Comparison of ENCODE assay signal across 8 mouse cellular contexts in genomic region chr9:22138480-22138879, GRCm38 (mm10). TPM values are rescaled to one million over a fixed set of nuclear protein-coding genes. Genes with fewer than 3 reads are reported as not detected.
DNase-seq lines count a peak whose midpoint lies in the region; ATAC-seq and TF ChIP-seq lines count a peak whose summit lies in the region.
"Had no signal": no experiment of that assay in that cellular context is flagged by ENCODE, and none has a peak within 500 bp of the region (broad histone marks: within the 10 kb centered on the region; RNA-seq: fewer than 3 reads in every experiment).

No protein-coding gene starts in this region.

- no peak for ATAC-seq in inflammation-experienced regulatory T-cells, adult 6 months

- no peak overlapping the region for H3K27ac ChIP-seq in left cerebral cortex, adult 2 months
- H3K27ac ChIP-seq in CH12.LX (ENCODE audit: insufficient read depth, low read depth) = no peak overlapping the region
- no peak overlapping the region for H3K27ac ChIP-seq in bone marrow, adult 2 months (ENCODE audit: control insufficient read depth, insufficient read depth, low read depth, low read length, poor library complexity)

- H3K36me3 ChIP-seq in CH12.LX (replicated peaks in 1 of 2; ENCODE audit: control insufficient read depth in 1 of 2, insufficient read depth in 1 of 2, low read length in 1 of 2) = no peaks in the 10 kb centered on the region

- WGBS in bone marrow, adult 2 months = 28% methylated on average over 2 of the region's 2 CpGs

- TF ChIP-seq RAD21 in CH12.LX (IDR thresholded peaks at IDR 0.05; ENCODE audit: low read depth, low read length) = peak; percentile 23

- peaks cover 11% of the 10 kb centered on the region for H3K9me3 ChIP-seq in CH12.LX (replicated peaks; ENCODE audit: low read length)

- H3K4me1 ChIP-seq in CH12.LX (ENCODE audit: control insufficient read depth in 1 of 2, insufficient read depth in 2 of 2) = peaks cover under 1 to 1% of the 10 kb centered on the region in 2 experiments; a peak in 3 of 4 replicates
- peaks cover 3% of the 10 kb centered on the region for H3K4me1 ChIP-seq in bone marrow, adult 2 months (ENCODE audit: control insufficient read depth, insufficient read depth, low read length)

- dilution Hi-C loops in CH12.LX (cut with MboI; ENCODE audit: extremely low pct_ligation_motif_present, extremely low pct_unique_long_range_greater_than_20kb, low sequenced_read_pairs) = no loop called here

- TF ChIP-seq CTCF in left cerebral cortex, adult 2 months (IDR thresholded peaks at IDR 0.05) = peak; percentile 90
- peak; percentile 69 to 90 for TF ChIP-seq CTCF in CH12.LX (conservative IDR thresholded peaks at IDR 0.05 in 1 of 2, IDR thresholded peaks at IDR 0.05 in 1 of 2; ENCODE audit: low read depth in 2 of 2, low read length in 2 of 2)
- TF ChIP-seq CTCF in bone marrow, adult 2 months (IDR thresholded peaks at IDR 0.05; ENCODE audit: control insufficient read depth, insufficient read depth, low read length) = peak; percentile 87

- TF ChIP-seq POLR2A in CH12.LX (IDR thresholded peaks at IDR 0.05; ENCODE audit: low read depth, low read length) = no peak
- TF ChIP-seq POLR2A in bone marrow, adult 2 months (IDR thresholded peaks at IDR 0.05; ENCODE audit: borderline replicate concordance, control insufficient read depth, low read depth, low read length) = no peak

- in situ Hi-C loops in CH12.LX (cut with MboI; ENCODE audit: low pct_ligation_motif_present, low pct_unique_long_range_greater_than_20kb, low sequenced_read_pairs) = no loop called here

- H3K4me2 ChIP-seq in CH12.LX (ENCODE audit: insufficient read depth, low read depth, poor library complexity, severe bottlenecking) = no peak overlapping the region

- no peak for TF ChIP-seq EP300 in CH12.LX (IDR thresholded peaks at IDR 0.05; ENCODE audit: low read length)

- H3K27me3 ChIP-seq in CH12.LX (replicated peaks) = no peaks in the 10 kb centered on the region

- no peaks in the 10 kb centered on the region for H3K79me2 ChIP-seq in CH12.LX (replicated peaks; ENCODE audit: control insufficient read depth, extremely low read depth, insufficient read depth, poor library complexity, severe bottlenecking)

- intact Hi-C loops in left cerebral cortex, adult 2 months (cut with DNase I) = no loop called here

- no peak overlapping the region for H3K4me3 ChIP-seq in left cerebral cortex, adult 2 months
- no peak overlapping the region for H3K4me3 ChIP-seq in CH12.LX (replicated peaks in 1 of 3; ENCODE audit: low read depth in 2 of 3, low read length in 2 of 3, poor library complexity in 1 of 3)
- H3K4me3 ChIP-seq in bone marrow, adult 2 months (replicated peaks; ENCODE audit: control insufficient read depth, low read depth, low read length) = no peak overlapping the region

- DNase-seq in left cerebral cortex, adult 2 months (ENCODE audit: extremely low spot score in 1 of 2, low spot score in 2 of 2) = no peak
- DNase-seq in left cerebral cortex, adult 8-10 months (ENCODE audit: low spot score in 2 of 2) = no peak
- no peak for DNase-seq in CH12.LX (ENCODE audit: extremely low read depth)
- DNase-seq in kidney, postnatal 10 days = peak; percentile 59
- DNase-seq in urinary bladder, adult 2 months (ENCODE audit: low spot score) = no peak

- no peak overlapping the region for H3K9ac ChIP-seq in CH12.LX (ENCODE audit: insufficient read depth, low read depth)

TF ChIP-seq in CH12.LX, 34 proteins besides CTCF, POLR2A, EP300 and RAD21:
- TF ChIP-seq SMC3 (IDR thresholded peaks at IDR 0.05; ENCODE audit: low read depth, low read length) (peak; percentile 18; the same call in 1 of the 2 replicates), MAX (IDR thresholded peaks at IDR 0.05; ENCODE audit: low read length) (peak; percentile 53; the same call in 1 of the 2 replicates), ZNF384 (IDR thresholded peaks at IDR 0.05; ENCODE audit: low read depth, low read length) (no peak), USF1 (IDR thresholded peaks at IDR 0.05; ENCODE audit: low read depth, low read length) (no peak)

RNA-seq across cellular contexts. Expression of gene Acp5, which starts 3.0 kb away (rescaled TPM):
- total RNA-seq in left cerebral cortex, adult 2 months (2021) = under 1 TPM in 1 of 2 experiments, not detected in 1; 0.51 TPM
- under 1 TPM in 3 of 4 experiments, not detected in 1; 0.32 to 0.42 (median 0.37) TPM for total RNA-seq in left cerebral cortex, adult 8-10 months (2022)
- total RNA-seq in CH12.LX (2012; rRNA removed) (0.29 and 0.34 TPM in 2 replicates), CH12.LX (2014; rRNA removed) (not detected in 2 replicates)
- polyA plus RNA-seq in CH12.LX (2012; ENCODE audit: insufficient read length, low read depth) = 0.30 TPM in 1 of 2 replicates, not detected in the other
- 89.7 and 103 TPM in 2 replicates for polyA plus RNA-seq in bone marrow, adult 2 months (2011; ENCODE audit: insufficient read depth, insufficient read length, low replicate concordance, missing spikeins)
- 24.0 and 35.7 TPM in 2 replicates for polyA plus RNA-seq in urinary bladder, adult 2 months (2012; rRNA removed)
- polyA plus RNA-seq in inflammation-experienced regulatory T-cells, adult 6 months (2017; shearing (Covaris generic)) = 100 to 1,000 TPM; 155 to 257 (median 245) TPM

RNA-seq across cellular contexts. Expression of gene Pigyl, which starts 18.2 kb away (rescaled TPM):
- total RNA-seq in left cerebral cortex, adult 2 months (2021) = 10 to 100 TPM; 40.1 to 43.4 TPM
- 10 to 100 TPM; 41.6 to 49.3 (median 46.1) TPM for total RNA-seq in left cerebral cortex, adult 8-10 months (2022)
- 22.4 and 24.9 TPM in 2 replicates for total RNA-seq in CH12.LX (2012; rRNA removed)
- 4.3 and 5.0 TPM in 2 replicates for total RNA-seq in CH12.LX (2014; rRNA removed)
- 17.7 and 22.8 TPM in 2 replicates for polyA plus RNA-seq in CH12.LX (2012; ENCODE audit: insufficient read length, low read depth)
- polyA plus RNA-seq in bone marrow, adult 2 months (2011; ENCODE audit: insufficient read depth, insufficient read length, low replicate concordance, missing spikeins) = 10.5 and 23.3 TPM in 2 replicates
- 84.1 and 92.9 TPM in 2 replicates for polyA plus RNA-seq in urinary bladder, adult 2 months (2012; rRNA removed)
- polyA plus RNA-seq in inflammation-experienced regulatory T-cells, adult 6 months (2017; shearing (Covaris generic)) = 10 to 100 TPM; 40.1 to 46.8 (median 43.2) TPM

RNA-seq across cellular contexts. Expression of gene Elof1, which starts 21.5 kb away (rescaled TPM):
- 10 to 100 TPM; 63.4 to 65.3 TPM for total RNA-seq in left cerebral cortex, adult 2 months (2021)
- 10 to 100 TPM; 52.2 to 69.8 (median 66.6) TPM for total RNA-seq in left cerebral cortex, adult 8-10 months (2022)
- total RNA-seq in CH12.LX (2012; rRNA removed) (111 and 148 TPM in 2 replicates), CH12.LX (2014; rRNA removed) (120 and 142 TPM in 2 replicates)
- polyA plus RNA-seq in CH12.LX (2012; ENCODE audit: insufficient read length, low read depth) = 96.9 and 107 TPM in 2 replicates
- 39.9 and 54.1 TPM in 2 replicates for polyA plus RNA-seq in bone marrow, adult 2 months (2011; ENCODE audit: insufficient read depth, insufficient read length, low replicate concordance, missing spikeins)
- 74.8 and 97.4 TPM in 2 replicates for polyA plus RNA-seq in urinary bladder, adult 2 months (2012; rRNA removed)
- 10 to 100 TPM; 76.4 to 98.9 (median 89.4) TPM for polyA plus RNA-seq in inflammation-experienced regulatory T-cells, adult 6 months (2017; shearing (Covaris generic))

RNA-seq across cellular contexts. Expression of gene Cnn1, which starts 39.5 kb away (rescaled TPM):
- total RNA-seq in left cerebral cortex, adult 2 months (2021) = 1 to 10 TPM in 1 of 2 experiments, under 1 TPM in 1; 0.41 to 1.3 TPM
- 1 to 10 TPM in 1 of 4 experiments, under 1 TPM in 3; 0.37 to 1.2 (median 0.59) TPM for total RNA-seq in left cerebral cortex, adult 8-10 months (2022)
- total RNA-seq in CH12.LX (2012; rRNA removed) = not detected in 2 replicates
- not detected in 2 replicates for total RNA-seq in CH12.LX (2014; rRNA removed)
- not detected in 2 replicates for polyA plus RNA-seq in CH12.LX (2012; ENCODE audit: insufficient read length, low read depth)
- not detected in 2 replicates for polyA plus RNA-seq in bone marrow, adult 2 months (2011; ENCODE audit: insufficient read depth, insufficient read length, low replicate concordance, missing spikeins)
- 3,917 and 4,778 TPM in 2 replicates for polyA plus RNA-seq in urinary bladder, adult 2 months (2012; rRNA removed)
- polyA plus RNA-seq in inflammation-experienced regulatory T-cells, adult 6 months (2017; shearing (Covaris generic)) = under 1 TPM; 0.20 to 0.36 (median 0.32) TPM

RNA-seq across cellular contexts. Expression of gene Zfp872, which starts 49.4 kb away (rescaled TPM):
- not detected for total RNA-seq in left cerebral cortex, adult 2 months (2021)
- under 1 TPM in 1 of 4 experiments, not detected in 3; 0.35 TPM for total RNA-seq in left cerebral cortex, adult 8-10 months (2022)
- total RNA-seq in CH12.LX (2012; rRNA removed) = not detected in 2 replicates
- not detected in 2 replicates for total RNA-seq in CH12.LX (2014; rRNA removed)
- polyA plus RNA-seq in CH12.LX (2012; ENCODE audit: insufficient read length, low read depth) = not detected in 2 replicates
- not detected in 2 replicates for polyA plus RNA-seq in bone marrow, adult 2 months (2011; ENCODE audit: insufficient read depth, insufficient read length, low replicate concordance, missing spikeins)
- polyA plus RNA-seq in urinary bladder, adult 2 months (2012; rRNA removed) = 1.3 and 1.4 TPM in 2 replicates
- polyA plus RNA-seq in inflammation-experienced regulatory T-cells, adult 6 months (2017; shearing (Covaris generic)) = not detected
- total RNA-seq: layer of hippocampus, adult 18-20 months had no signal

Comparison
In these comparisons a context has a peak if more than half of its experiments do, and no peak if none do; other contexts are left out.
1. RNA of gene Acp5, which starts 3.0 kb away (polyA plus RNA-seq): 155 to 257 TPM in inflammation-experienced regulatory T-cells, adult 6 months, 89.7 to 103 TPM in bone marrow, adult 2 months and 24.0 to 35.7 TPM in urinary bladder, adult 2 months; 0.30 TPM in CH12.LX; every median in the first group is over 10 times any median in the second.
2. Peak in every context shown above with its lines, with median percentiles within 50 percentile points of each other: CTCF ChIP-seq.